Mouse (Mus musculus) c-Kit-positive CD71-positive TER-119-negative erythroid progenitor cells, embryonic 14.5 days (primary cell): ENCODE measurements around the gene Fgfr2.

Experiments
- DNase-seq: peaks from one replicate; pipeline ENCODE4 v3.0.0-alpha.2; 2013; ENCODE audit warnings: low read depth

Gene Fgfr2

GRCm38 (mm10) chr7:130237244-130237643 lies 2885.9 kb downstream of the Fgfr2 start:
- DNase-seq = no peak

DNA sequence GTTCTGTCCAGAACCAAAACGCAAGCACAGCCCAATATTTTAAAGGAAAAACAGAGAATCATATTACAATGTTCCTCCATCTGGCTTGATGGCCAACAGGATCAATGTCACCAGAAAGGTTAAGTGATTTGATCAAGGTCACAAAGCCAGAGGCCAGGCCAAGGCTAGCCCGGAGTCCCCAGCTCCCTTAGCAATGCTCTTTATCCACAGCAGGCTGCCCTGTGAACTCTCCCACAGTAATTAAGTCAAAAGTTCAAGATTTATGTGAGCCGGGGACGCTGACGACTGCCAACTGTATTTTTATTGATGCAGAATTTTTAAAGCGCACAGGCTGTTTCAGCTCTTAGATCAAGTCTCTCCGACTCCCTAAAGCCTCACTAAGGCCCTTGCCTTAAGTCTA lies 2889.4 kb downstream of the Fgfr2 start:
- DNase-seq = no peak

GRCm38 (mm10) chr7:130230034-130230433 lies 2893.1 kb downstream of the Fgfr2 start:
- DNase-seq = no peak

DNA sequence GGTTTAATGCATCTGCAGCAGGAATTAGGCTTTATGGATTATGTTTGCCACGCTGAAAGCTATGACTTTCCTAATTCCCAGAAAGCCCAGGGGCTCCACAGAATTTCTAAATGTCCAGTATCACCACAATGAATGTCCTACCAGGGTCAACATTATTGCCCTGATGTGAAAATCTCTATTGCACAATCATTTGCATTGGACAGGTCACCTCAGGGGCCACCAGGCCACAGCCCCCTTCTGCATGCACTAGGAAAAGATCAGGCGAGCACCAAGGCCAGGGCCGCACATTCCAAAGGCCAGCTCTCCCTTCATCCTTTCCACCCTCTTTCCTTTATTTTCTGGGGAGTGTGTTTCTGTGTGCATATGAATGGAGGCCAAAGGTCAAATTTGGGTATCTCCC lies 2897.9 kb downstream of the Fgfr2 start:
- DNase-seq = no peak

- no peak for DNase-seq
Observed at GRCm38 (mm10) chr7:130222633-130223354, 2900.4 kb downstream of the Fgfr2 start.

GRCm38 (mm10) chr7:130221661-130222387 lies 2901.3 kb downstream of the Fgfr2 start:
- DNase-seq = no peak

GRCm38 (mm10) chr7:130220627-130221026 lies 2902.5 kb downstream of the Fgfr2 start:
- DNase-seq = no peak

- no peak for DNase-seq
Observed at GRCm38 (mm10) chr7:130219844-130220243, 2903.3 kb downstream of the Fgfr2 start.

DNA sequence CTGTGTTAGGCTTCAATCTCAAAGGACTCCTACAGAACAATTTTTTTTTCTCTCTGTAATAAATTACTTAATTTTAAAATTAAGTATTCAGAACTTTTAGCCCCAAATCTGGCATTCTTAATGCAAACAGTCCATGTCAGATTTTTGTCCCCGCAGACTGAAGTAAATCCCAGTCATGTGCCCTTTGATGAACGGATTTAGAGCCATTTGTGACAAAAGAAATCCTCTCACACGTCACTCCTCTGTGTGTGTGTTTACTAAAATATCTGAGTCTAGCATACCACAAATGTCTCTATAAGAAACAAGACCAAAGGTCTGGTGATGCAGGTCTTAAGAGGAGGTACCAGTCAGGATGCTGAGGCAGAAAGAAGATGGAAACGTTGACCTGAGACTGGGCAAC lies 2906.9 kb downstream of the Fgfr2 start:
- DNase-seq = no peak

GRCm38 (mm10) chr7:130215348-130216252 lies 2907.6 kb downstream of the Fgfr2 start:
- DNase-seq = no peak

DNA sequence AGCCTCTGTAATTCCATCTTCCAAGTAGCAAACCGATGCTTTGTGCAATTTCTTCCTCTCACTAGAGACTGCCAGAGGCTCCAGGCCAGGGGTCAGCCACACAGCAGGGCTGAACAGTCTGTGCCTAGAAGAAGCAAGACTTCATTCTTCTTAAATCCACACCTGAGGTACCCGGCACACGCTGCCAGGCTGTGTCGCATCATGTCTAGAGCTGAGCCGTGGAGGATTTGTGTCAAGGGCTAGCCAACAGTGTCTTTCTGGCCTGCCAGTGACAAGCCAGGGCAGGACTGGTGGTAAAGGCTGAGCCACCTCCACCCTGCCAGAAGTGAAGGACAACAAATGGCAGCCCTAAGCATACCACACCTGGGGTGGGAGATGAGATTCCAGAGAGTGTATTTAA lies 2910.0 kb downstream of the Fgfr2 start:
- DNase-seq = no peak

GRCm38 (mm10) chr7:130211411-130211810 lies 2911.7 kb downstream of the Fgfr2 start:
- DNase-seq = no peak

DNA sequence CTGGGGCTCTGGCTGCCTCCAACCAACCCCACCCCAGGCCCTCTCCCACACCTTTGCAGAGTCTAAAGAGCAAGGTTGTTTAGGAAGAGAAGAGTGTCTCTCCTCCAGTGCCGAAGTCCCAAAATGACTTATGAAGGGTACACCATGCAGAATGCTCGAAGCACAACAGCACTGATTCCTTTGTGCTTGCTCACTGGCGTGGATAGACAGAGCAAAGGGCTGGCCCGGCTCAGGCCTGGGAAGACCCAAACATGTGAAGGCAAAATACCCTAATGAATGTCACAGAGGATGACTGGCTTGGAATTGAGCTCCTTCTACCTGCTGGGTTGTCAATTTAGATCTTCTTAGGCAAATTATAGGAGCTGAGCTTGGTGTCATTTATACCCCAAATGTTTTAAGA lies 2914.5 kb downstream of the Fgfr2 start:
- no peak for DNase-seq

- DNase-seq = no peak
Observed at GRCm38 (mm10) chr7:130206181-130206582, 2917.0 kb downstream of the Fgfr2 start.

GRCm38 (mm10) chr7:130205140-130205539 lies 2918.0 kb downstream of the Fgfr2 start:
- no peak for DNase-seq

GRCm38 (mm10) chr7:130201020-130201419 lies 2922.1 kb downstream of the Fgfr2 start:
- no peak for DNase-seq

- DNase-seq = no peak
Observed at GRCm38 (mm10) chr7:130199951-130200350, 2923.2 kb downstream of the Fgfr2 start.

GRCm38 (mm10) chr7:130199317-130199716 lies 2923.8 kb downstream of the Fgfr2 start:
- DNase-seq = no peak

DNA sequence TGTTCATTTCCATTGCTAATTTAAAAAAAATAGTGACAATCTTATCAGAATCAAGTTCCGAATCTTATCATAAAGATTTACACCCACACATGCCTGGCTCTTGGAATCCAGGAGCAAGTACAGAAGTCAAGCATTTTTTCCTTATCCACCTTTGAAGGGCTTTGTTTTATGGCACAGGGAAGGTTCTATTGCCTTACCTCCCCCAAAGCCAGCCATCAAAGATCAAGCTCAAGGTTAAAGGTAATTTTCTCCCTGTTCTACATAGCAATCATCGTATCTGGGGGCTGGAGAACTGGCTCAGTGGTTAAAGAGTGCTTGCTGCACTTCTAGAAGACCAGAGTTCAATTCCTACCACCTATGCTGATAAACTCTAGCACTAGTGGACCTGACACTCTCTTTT lies 2928.1 kb downstream of the Fgfr2 start:
- DNase-seq = no peak

DNA sequence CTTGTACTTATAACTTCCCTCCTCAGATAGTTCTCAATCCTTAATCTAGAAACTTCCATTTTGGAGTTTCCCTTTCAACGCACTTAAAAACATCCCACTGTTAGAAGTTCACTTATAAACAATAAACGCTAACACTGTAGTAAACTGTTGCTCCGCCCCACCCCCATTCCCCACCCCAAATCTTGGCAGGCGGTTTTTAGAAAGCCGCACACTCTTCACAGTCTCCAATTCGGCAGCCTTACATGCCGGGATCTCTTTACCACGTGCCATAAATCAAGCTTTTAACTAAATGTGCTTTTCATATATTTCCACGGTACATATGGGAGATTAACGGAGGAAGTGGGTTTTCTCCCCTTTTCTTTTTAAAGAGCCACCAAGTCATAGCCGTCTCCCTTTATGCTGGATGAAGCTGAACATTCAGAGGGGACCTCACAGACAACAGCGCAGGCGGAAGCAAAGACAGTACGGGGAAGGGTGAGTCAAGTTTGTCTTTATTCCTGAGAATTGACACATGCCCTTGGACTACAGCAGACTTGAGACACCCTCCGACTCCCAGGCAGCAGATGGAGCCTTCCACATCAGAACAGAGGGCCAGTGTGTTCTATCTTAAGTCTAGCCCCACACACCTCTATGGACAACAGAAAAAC lies 2932.7 kb downstream of the Fgfr2 start:
- no peak for DNase-seq

- no peak for DNase-seq
Observed at GRCm38 (mm10) chr7:130189901-130190300, 2933.2 kb downstream of the Fgfr2 start.

- no peak for DNase-seq
Observed at GRCm38 (mm10) chr7:130188108-130188507, 2935.0 kb downstream of the Fgfr2 start.
